Mouse (Mus musculus): ENCODE results near the gene Gfy. TPM values are rescaled to one million over a fixed set of nuclear protein-coding genes. Genes with fewer than 3 reads are reported as not detected.

Gene Gfy
- polyA plus RNA-seq, 1 experiment: not detected

- DNase-seq (ENCODE audit: low read depth): no peak
These were observed 29.8 kb downstream of the Gfy start for GRCm38 (mm10) chr7:45149545-45149944.

- no peak for DNase-seq (ENCODE audit: low read depth)
These were observed 30.8 kb downstream of the Gfy start for GRCm38 (mm10) chr7:45148534-45149098.

- no peak for DNase-seq (ENCODE audit: low read depth)
These were observed 31.5 kb downstream of the Gfy start for GRCm38 (mm10) chr7:45147899-45148298.

- DNase-seq (ENCODE audit: low read depth): no peak
These were observed 32.1 kb downstream of the Gfy start for GRCm38 (mm10) chr7:45147267-45147666.

- no peak for DNase-seq (ENCODE audit: low read depth)
These were observed 33.9 kb downstream of the Gfy start for GRCm38 (mm10) chr7:45145460-45145859.

- DNase-seq (ENCODE audit: low read depth): no peak
These were observed 34.8 kb downstream of the Gfy start for GRCm38 (mm10) chr7:45144368-45145174.

- DNase-seq (ENCODE audit: low read depth): no peak
These were observed 37.5 kb downstream of the Gfy start for GRCm38 (mm10) chr7:45141914-45142313.

- no peak for DNase-seq (ENCODE audit: low read depth)
These were observed 38.0 kb downstream of the Gfy start for GRCm38 (mm10) chr7:45141319-45141718.

- DNase-seq (ENCODE audit: low read depth): no peak
These were observed 39.3 kb downstream of the Gfy start for GRCm38 (mm10) chr7:45139904-45140723.

GRCm38 (mm10) chr7:45138403-45138802 lies 41.0 kb downstream of the Gfy start:
- no peak for DNase-seq (ENCODE audit: low read depth)

- DNase-seq (ENCODE audit: low read depth): no peak
These were observed 42.0 kb downstream of the Gfy start for GRCm38 (mm10) chr7:45137171-45138006.

- no peak for DNase-seq (ENCODE audit: low read depth)
These were observed 43.3 kb downstream of the Gfy start, which contains the start of the genes Gm45713 and Flt3l for GRCm38 (mm10) chr7:45135993-45136567. TSS of gene Gm45713 (minus strand) at chr7:45136231. TSS of gene Flt3l (minus strand) at chr7:45136432.

GRCm38 (mm10) chr7:45135370-45135769 lies 44.0 kb downstream of the Gfy start:
- no peak for DNase-seq (ENCODE audit: low read depth)

GRCm38 (mm10) chr7:45134544-45135026 lies 44.8 kb downstream of the Gfy start:
- no peak for DNase-seq (ENCODE audit: low read depth)

- DNase-seq (ENCODE audit: low read depth): no peak
These were observed 45.8 kb downstream of the Gfy start for GRCm38 (mm10) chr7:45133446-45134159.

- DNase-seq (ENCODE audit: low read depth): no peak
These were observed 47.5 kb downstream of the Gfy start for GRCm38 (mm10) chr7:45131850-45132249.

GRCm38 (mm10) chr7:45129776-45130512 lies 49.4 kb downstream of the Gfy start:
- no peak for DNase-seq (ENCODE audit: low read depth)

- no peak for DNase-seq (ENCODE audit: low read depth)
These were observed 50.1 kb downstream of the Gfy start for GRCm38 (mm10) chr7:45129318-45129717.

GRCm38 (mm10) chr7:45128624-45129246 lies 50.6 kb downstream of the Gfy start, which contains the start of gene Rpl13a:
TSS of gene Rpl13a (minus strand) at chr7:45128761.
- DNase-seq (ENCODE audit: low read depth): peak; percentile 92
